Mouse (Mus musculus) brain, embryonic 14.5 days (tissue): Measurements from ENCODE around the gene Tubg2. TPM values are rescaled to one million over a fixed set of nuclear protein-coding genes. Genes with fewer than 3 reads are reported as not detected.

ENCODE experiments used
- DNase-seq: peaks from one replicate; pipeline ENCODE4 v3.0.0-alpha.2; 2011; ENCODE audit warnings: low read depth
- CTCF ChIP-seq: fragments of 200-500 bp; IDR thresholded peaks from 2 replicates; pipeline ENCODE4 v1.5.1; 2012; ENCODE audit warnings: inconsistent platforms, mild to moderate bottlenecking, moderate library complexity, borderline replicate concordance; ENCODE audit not compliant: insufficient read depth, insufficient read length; ENCODE audit errors: extremely low read depth
- POLR2A ChIP-seq: fragments of 200-500 bp; IDR thresholded peaks from 2 replicates; pipeline ENCODE4 v1.6.1; 2012; ENCODE audit warnings: mild to moderate bottlenecking, inconsistent platforms, borderline replicate concordance; ENCODE audit not compliant: poor library complexity, insufficient read depth, insufficient read length, severe bottlenecking; ENCODE audit errors: extremely low read depth
- polyA plus RNA-seq: library from polyadenylated mRNA; depleted of rRNA; stranded (reverse); fragments of >200 nt; gene quantifications from 2 replicates; pipeline ENCODE4 v1.2.3, GENCODE M21; 2012

The Tubg2 gene
- polyA plus RNA-seq, 1 experiment: 30.7 TPM

GRCm38 (mm10) chr11:101179306-101179705 is 23.6 kb downstream of the Tubg2 start:
- no peak for DNase-seq
- TF ChIP-seq CTCF (no peak), POLR2A (no peak)

GRCm38 (mm10) chr11:101180261-101180660 is 24.6 kb downstream of the Tubg2 start:
- no peak for TF ChIP-seq POLR2A
- no peak for TF ChIP-seq CTCF
- DNase-seq: no peak

- DNase-seq: peak; percentile 71
- TF ChIP-seq POLR2A: no peak
- TF ChIP-seq CTCF: peak; percentile 80
Observed at GRCm38 (mm10) chr11:101180846-101181740, 25.4 kb downstream of the Tubg2 start.

GRCm38 (mm10) chr11:101181961-101182360 is 26.3 kb downstream of the Tubg2 start:
- no peak for DNase-seq
- TF ChIP-seq POLR2A: no peak
- TF ChIP-seq CTCF: no peak

- TF ChIP-seq POLR2A (no peak), CTCF (no peak)
Observed at GRCm38 (mm10) chr11:101182771-101183517, 27.2 kb downstream of the Tubg2 start.

GRCm38 (mm10) chr11:101184984-101185383 is 29.3 kb downstream of the Tubg2 start:
- no peak for DNase-seq
- no peak for TF ChIP-seq CTCF
- no peak for TF ChIP-seq POLR2A

More at GRCm38 (mm10) chr11:101182771-101183517, 27.2 kb downstream of the Tubg2 start:
- DNase-seq: no peak

- DNase-seq: no peak
- TF ChIP-seq CTCF (no peak), POLR2A (no peak)
Observed at GRCm38 (mm10) chr11:101185441-101185840, 29.7 kb downstream of the Tubg2 start.

- no peak for TF ChIP-seq CTCF
- TF ChIP-seq POLR2A: no peak
- no peak for DNase-seq
Observed at GRCm38 (mm10) chr11:101186526-101187247, 31.0 kb downstream of the Tubg2 start.

GRCm38 (mm10) chr11:101187541-101187940 is 31.8 kb downstream of the Tubg2 start:
- TF ChIP-seq POLR2A (no peak), CTCF (no peak)

GRCm38 (mm10) chr11:101188166-101188805 is 32.6 kb downstream of the Tubg2 start:
- DNase-seq: no peak
- TF ChIP-seq POLR2A: no peak
- TF ChIP-seq CTCF: no peak

More at GRCm38 (mm10) chr11:101187541-101187940, 31.8 kb downstream of the Tubg2 start:
- DNase-seq: no peak

GRCm38 (mm10) chr11:101189495-101190180 is 33.9 kb downstream of the Tubg2 start:
- DNase-seq: peak; percentile 90
- TF ChIP-seq POLR2A: no peak
- no peak for TF ChIP-seq CTCF
